Mouse (Mus musculus): Measurements from ENCODE around the gene Rabggtb. TPM values are rescaled to one million over a fixed set of nuclear protein-coding genes. Genes with fewer than 3 reads are reported as not detected.

Gene Rabggtb
- polyA plus RNA-seq (2014; fragmentation: Nextera tagmentation; extraction: Ambion mirVana), result 44.3 and 48.9 TPM in 2 replicates

GRCm38 (mm10) chr3:153912546-153913509, at the start of gene Rabggtb:
Gene Rabggtb, minus strand, starts transcription at chr3:153913009.
- H3K36me3 ChIP-seq (replicated peaks; ENCODE audit: control insufficient read depth, insufficient read depth, low read depth, low read length), result peaks cover 15% of the 10 kb centered on the region
- H3K9me3 ChIP-seq (replicated peaks; ENCODE audit: control insufficient read depth, low read length), result no peaks in the 10 kb centered on the region
- peak within 1 kb of the TSS; percentile 94 for H3K4me3 ChIP-seq (ENCODE audit: low read depth, low read length)
- DNase-seq (ENCODE audit: low spot score), result peak; percentile 96
- H3K27ac ChIP-seq (replicated peaks; ENCODE audit: low read depth, low read length), result peak within 1 kb of the TSS; percentile 83
- H3K4me1 ChIP-seq (ENCODE audit: control insufficient read depth, insufficient read depth, low read length), result no peaks in the 10 kb centered on the region
- peak within 1 kb of the TSS; percentile 68 for H3K4me2 ChIP-seq (ENCODE audit: low read depth, low read length)
- peak; percentile 97 for ATAC-seq (replicated peaks; ENCODE audit: insufficient number of reproducible peaks, low FRiP score, low TSS enrichment, low read depth)
- under 1% methylated on average over 61 of the region's 65 CpGs for WGBS
- H3K9ac ChIP-seq (replicated peaks; ENCODE audit: low read length), result peak within 1 kb of the TSS; percentile 98
- H3K27me3 ChIP-seq (ENCODE audit: control insufficient read depth, insufficient read depth, low read length), result no peaks in the 10 kb centered on the region

- ATAC-seq (replicated peaks; ENCODE audit: insufficient number of reproducible peaks, low FRiP score, low TSS enrichment, low read depth) (no peak), DNase-seq (ENCODE audit: low spot score) (peak; percentile 64)
- Histone ChIP-seq H3K4me2 (ENCODE audit: low read depth, low read length) (no peak overlapping the region), H3K36me3 (replicated peaks; ENCODE audit: control insufficient read depth, insufficient read depth, low read depth, low read length) (no peaks in the 10 kb centered on the region), H3K4me3 (ENCODE audit: low read depth, low read length) (no peak overlapping the region), H3K4me1 (ENCODE audit: control insufficient read depth, insufficient read depth, low read length) (no peaks in the 10 kb centered on the region), H3K27ac (replicated peaks; ENCODE audit: low read depth, low read length) (no peak overlapping the region), H3K27me3 (ENCODE audit: control insufficient read depth, insufficient read depth, low read length) (no peaks in the 10 kb centered on the region), H3K9me3 (replicated peaks; ENCODE audit: control insufficient read depth, low read length) (no peaks in the 10 kb centered on the region), H3K9ac (replicated peaks; ENCODE audit: low read length) (no peak overlapping the region)
- 71% methylated on average over 6 of the region's 6 CpGs for WGBS
Measured at GRCm38 (mm10) chr3:153961632-153962389, 49.0 kb upstream of the Rabggtb start.

- H3K27me3 ChIP-seq (ENCODE audit: control insufficient read depth, insufficient read depth, low read length), result no peaks in the 10 kb centered on the region
- no peak overlapping the region for H3K27ac ChIP-seq (replicated peaks; ENCODE audit: low read depth, low read length)
- H3K9me3 ChIP-seq (replicated peaks; ENCODE audit: control insufficient read depth, low read length), result no peaks in the 10 kb centered on the region
- no peak overlapping the region for H3K4me2 ChIP-seq (ENCODE audit: low read depth, low read length)
- H3K36me3 ChIP-seq (replicated peaks; ENCODE audit: control insufficient read depth, insufficient read depth, low read depth, low read length), result no peaks in the 10 kb centered on the region
- DNase-seq (ENCODE audit: low spot score) (no peak), ATAC-seq (replicated peaks; ENCODE audit: insufficient number of reproducible peaks, low FRiP score, low TSS enrichment, low read depth) (0 out of 2 replicates have a peak, but pooled peaks have one; percentile 37)
- WGBS, result 77% methylated on average over 2 of the region's 2 CpGs
- no peak overlapping the region for H3K4me3 ChIP-seq (ENCODE audit: low read depth, low read length)
- H3K4me1 ChIP-seq (ENCODE audit: control insufficient read depth, insufficient read depth, low read length), result no peaks in the 10 kb centered on the region
- H3K9ac ChIP-seq (replicated peaks; ENCODE audit: low read length), result no peak overlapping the region
Measured at GRCm38 (mm10) chr3:153960884-153961283, 48.1 kb upstream of the Rabggtb start.

GRCm38 (mm10) chr3:153959731-153960207, 47.0 kb upstream of the Rabggtb start:
- ATAC-seq (replicated peaks; ENCODE audit: insufficient number of reproducible peaks, low FRiP score, low TSS enrichment, low read depth) (no peak), DNase-seq (ENCODE audit: low spot score) (no peak)
- Histone ChIP-seq H3K4me1 (ENCODE audit: control insufficient read depth, insufficient read depth, low read length) (no peaks in the 10 kb centered on the region), H3K9ac (replicated peaks; ENCODE audit: low read length) (no peak overlapping the region), H3K36me3 (replicated peaks; ENCODE audit: control insufficient read depth, insufficient read depth, low read depth, low read length) (no peaks in the 10 kb centered on the region), H3K9me3 (replicated peaks; ENCODE audit: control insufficient read depth, low read length) (no peaks in the 10 kb centered on the region), H3K27ac (replicated peaks; ENCODE audit: low read depth, low read length) (no peak overlapping the region), H3K4me2 (ENCODE audit: low read depth, low read length) (no peak overlapping the region), H3K27me3 (ENCODE audit: control insufficient read depth, insufficient read depth, low read length) (no peaks in the 10 kb centered on the region), H3K4me3 (ENCODE audit: low read depth, low read length) (no peak overlapping the region)
- WGBS, result 89% methylated on average over 9 of the region's 9 CpGs

- H3K9me3 ChIP-seq (replicated peaks; ENCODE audit: control insufficient read depth, low read length), result no peaks in the 10 kb centered on the region
- 86% methylated on average over 1 of the region's 1 CpGs for WGBS
- DNase-seq (ENCODE audit: low spot score) (peak; percentile 79), ATAC-seq (replicated peaks; ENCODE audit: insufficient number of reproducible peaks, low FRiP score, low TSS enrichment, low read depth) (no peak)
- H3K27ac ChIP-seq (replicated peaks; ENCODE audit: low read depth, low read length), result no peak overlapping the region
- H3K36me3 ChIP-seq (replicated peaks; ENCODE audit: control insufficient read depth, insufficient read depth, low read depth, low read length), result no peaks in the 10 kb centered on the region
- no peak overlapping the region for H3K4me2 ChIP-seq (ENCODE audit: low read depth, low read length)
- no peaks in the 10 kb centered on the region for H3K4me1 ChIP-seq (ENCODE audit: control insufficient read depth, insufficient read depth, low read length)
- H3K4me3 ChIP-seq (ENCODE audit: low read depth, low read length), result no peak overlapping the region
- no peaks in the 10 kb centered on the region for H3K27me3 ChIP-seq (ENCODE audit: control insufficient read depth, insufficient read depth, low read length)
- H3K9ac ChIP-seq (replicated peaks; ENCODE audit: low read length), result no peak overlapping the region
Measured at GRCm38 (mm10) chr3:153959035-153959730, 46.4 kb upstream of the Rabggtb start.

GRCm38 (mm10) chr3:153957916-153958315, 45.1 kb upstream of the Rabggtb start:
- ATAC-seq (replicated peaks; ENCODE audit: insufficient number of reproducible peaks, low FRiP score, low TSS enrichment, low read depth) (no peak), DNase-seq (ENCODE audit: low spot score) (no peak)
- no peaks in the 10 kb centered on the region for H3K9me3 ChIP-seq (replicated peaks; ENCODE audit: control insufficient read depth, low read length)
- no peaks in the 10 kb centered on the region for H3K4me1 ChIP-seq (ENCODE audit: control insufficient read depth, insufficient read depth, low read length)
- H3K27ac ChIP-seq (replicated peaks; ENCODE audit: low read depth, low read length), result no peak overlapping the region
- H3K4me3 ChIP-seq (ENCODE audit: low read depth, low read length), result no peak overlapping the region
- H3K27me3 ChIP-seq (ENCODE audit: control insufficient read depth, insufficient read depth, low read length), result no peaks in the 10 kb centered on the region
- no peak overlapping the region for H3K9ac ChIP-seq (replicated peaks; ENCODE audit: low read length)
- H3K4me2 ChIP-seq (ENCODE audit: low read depth, low read length), result no peak overlapping the region
- no peaks in the 10 kb centered on the region for H3K36me3 ChIP-seq (replicated peaks; ENCODE audit: control insufficient read depth, insufficient read depth, low read depth, low read length)
- WGBS, result 85% methylated on average over 5 of the region's 5 CpGs

- DNase-seq (ENCODE audit: low spot score), result no peak
- no peaks in the 10 kb centered on the region; the same call in 1 of the 2 replicates for H3K4me1 ChIP-seq (ENCODE audit: control insufficient read depth, insufficient read depth, low read length)
- H3K36me3 ChIP-seq (replicated peaks; ENCODE audit: control insufficient read depth, insufficient read depth, low read depth, low read length), result no peaks in the 10 kb centered on the region
- H3K9me3 ChIP-seq (replicated peaks; ENCODE audit: control insufficient read depth, low read length), result no peaks in the 10 kb centered on the region
- ATAC-seq (replicated peaks; ENCODE audit: insufficient number of reproducible peaks, low FRiP score, low TSS enrichment, low read depth), result no peak
- H3K27me3 ChIP-seq (ENCODE audit: control insufficient read depth, insufficient read depth, low read length), result no peaks in the 10 kb centered on the region
- no peak overlapping the region for H3K9ac ChIP-seq (replicated peaks; ENCODE audit: low read length)
- WGBS, result 80% methylated on average over 2 of the region's 2 CpGs
- H3K4me3 ChIP-seq (ENCODE audit: low read depth, low read length), result no peak overlapping the region
- H3K27ac ChIP-seq (replicated peaks; ENCODE audit: low read depth, low read length), result no peak overlapping the region
- no peak overlapping the region for H3K4me2 ChIP-seq (ENCODE audit: low read depth, low read length)
Measured at GRCm38 (mm10) chr3:153948176-153948575, 35.4 kb upstream of the Rabggtb start.

Data from embryonic facial prominence, embryonic 11.5 days (tissue).